Mouse (Mus musculus) MEL (cell line): ENCODE results near the gene Lsamp. TPM values are rescaled to one million over a fixed set of nuclear protein-coding genes. Genes with fewer than 3 reads are reported as not detected.

ENCODE experiments used
- DNase-seq: peaks from one replicate; pipeline ENCODE4 v3.0.0; 2011; ENCODE audit warnings: low read depth, low spot score
- H3K27ac ChIP-seq: 2 replicates; pipeline ENCODE4 v1.5.1; 2012; ENCODE audit warnings: low read depth, mild to moderate bottlenecking, control low read depth, low read length, moderate library complexity; ENCODE audit not compliant: control insufficient read depth
- H3K27me3 ChIP-seq, 2 experiments: fragments of 150-350 bp in 1 of 2; sonication (generic) in 1 of 2; 2 replicates each; pipeline ENCODE4 v1.6.1; 2012; ENCODE audit warnings: low read length in 2 of 2, mild to moderate bottlenecking in 2 of 2, improper control_type of control experiment in 1 of 2, moderate library complexity in 1 of 2; ENCODE audit not compliant: insufficient read depth in 2 of 2, control insufficient read depth in 1 of 2
- H3K36me3 ChIP-seq, 2 experiments: 2 replicates each; pipeline ENCODE4 v1.6.1; 2012 to 2014; ENCODE audit warnings: low read length in 2 of 2, improper control_type of control experiment in 1 of 2, inconsistent platforms in 1 of 2, mild to moderate bottlenecking in 1 of 2; ENCODE audit not compliant: insufficient read depth in 2 of 2, control insufficient read depth in 1 of 2
- H3K4me1 ChIP-seq, 2 experiments: fragments of 150-350 bp in 1 of 2; sonication (generic) in 1 of 2; 2 replicates each; pipeline ENCODE4 v1.6.1; 2012; ENCODE audit warnings: low read length in 2 of 2, improper control_type of control experiment in 1 of 2, mild to moderate bottlenecking in 1 of 2; ENCODE audit not compliant: insufficient read depth in 2 of 2, control insufficient read depth in 1 of 2
- H3K4me3 ChIP-seq, 2 experiments: fragments of 150-350 bp in 1 of 2; sonication (generic) in 1 of 2; 2 replicates each; pipeline ENCODE4 v1.5.1; 2012; ENCODE audit warnings: low read depth in 2 of 2, low read length in 2 of 2, mild to moderate bottlenecking in 2 of 2, moderate library complexity in 2 of 2, control low read depth in 1 of 2, improper control_type of control experiment in 1 of 2; ENCODE audit not compliant: control insufficient read depth in 1 of 2, insufficient read depth in 1 of 2
- H3K79me2 ChIP-seq: 2 replicates; pipeline ENCODE4 v1.6.1; 2012; ENCODE audit warnings: mild to moderate bottlenecking, low read length, moderate library complexity; ENCODE audit not compliant: control insufficient read depth, poor library complexity, insufficient read depth
- H3K9ac ChIP-seq: 2 replicates; pipeline ENCODE4 v1.6.1; 2012; ENCODE audit warnings: low read depth, mild to moderate bottlenecking, control low read depth, low read length, moderate library complexity; ENCODE audit not compliant: control insufficient read depth, poor library complexity, severe bottlenecking
- H3K9me3 ChIP-seq: fragments of 150-350 bp; sonication (generic); replicated peaks from 2 replicates; pipeline ENCODE4 v1.6.1; 2012; ENCODE audit warnings: mild to moderate bottlenecking, low read length, improper control_type of control experiment, moderate library complexity; ENCODE audit not compliant: insufficient read depth
- BHLHE40 ChIP-seq: IDR thresholded peaks from 2 replicates; pipeline ENCODE4 v1.6.1; 2012; ENCODE audit warnings: low read depth, mild to moderate bottlenecking, inconsistent platforms, low read length, improper control_type of control experiment, borderline replicate concordance
- CTCF ChIP-seq, 3 experiments: IDR thresholded peaks in 2 of 3; conservative IDR thresholded peaks in 1 of 3; 2 replicates each; pipeline ENCODE4 v1.5.1; 2011 to 2012; ENCODE audit warnings: low read length in 3 of 3, low read depth in 2 of 3, mild to moderate bottlenecking in 2 of 3, improper control_type of control experiment in 1 of 3, inconsistent platforms in 1 of 3, mixed read lengths in 1 of 3, moderate library complexity in 1 of 3; ENCODE audit not compliant: control insufficient read depth in 1 of 3, insufficient read depth in 1 of 3, poor library complexity in 1 of 3, severe bottlenecking in 1 of 3
- E2F4 ChIP-seq: IDR thresholded peaks from 2 replicates; pipeline ENCODE4 v1.6.1; 2011; ENCODE audit warnings: low read depth, low read length, improper control_type of control experiment, borderline replicate concordance
- EP300 ChIP-seq, 2 experiments: IDR thresholded peaks; 2 replicates each; pipeline ENCODE4 v1.6.1; 2011; ENCODE audit warnings: improper control_type of control experiment in 2 of 2, low read length in 2 of 2, low read depth in 1 of 2, mild to moderate bottlenecking in 1 of 2
- ETS1 ChIP-seq: IDR thresholded peaks from 2 replicates; pipeline ENCODE4 v1.6.1; 2012; ENCODE audit warnings: low read depth, mild to moderate bottlenecking, inconsistent platforms, low read length, improper control_type of control experiment, moderate library complexity
- HCFC1 ChIP-seq: IDR thresholded peaks from 2 replicates; pipeline ENCODE4 v1.6.1; 2012; ENCODE audit warnings: low read depth, mild to moderate bottlenecking, inconsistent platforms, low read length, improper control_type of control experiment, moderate library complexity
- JUND ChIP-seq: IDR thresholded peaks from 2 replicates; pipeline ENCODE4 v1.6.1; 2011; ENCODE audit warnings: low read depth, mild to moderate bottlenecking, improper control_type of control experiment, low read length
- KAT2A ChIP-seq: conservative IDR thresholded peaks from 2 replicates; pipeline ENCODE4 v1.6.1; 2012; ENCODE audit warnings: low read depth, low read length, improper control_type of control experiment, inconsistent platforms
- MAFK ChIP-seq: IDR thresholded peaks from 2 replicates; pipeline ENCODE4 v1.6.1; 2011; ENCODE audit warnings: low read depth, mild to moderate bottlenecking, low read length, improper control_type of control experiment, borderline replicate concordance
- MAX ChIP-seq: IDR thresholded peaks from 2 replicates; pipeline ENCODE4 v1.6.1; 2011; ENCODE audit warnings: low read length, improper control_type of control experiment
- MAZ ChIP-seq: IDR thresholded peaks from 2 replicates; pipeline ENCODE4 v1.6.1; 2012; ENCODE audit warnings: low read depth, mild to moderate bottlenecking, inconsistent platforms, low read length, improper control_type of control experiment
- MYB ChIP-seq: IDR thresholded peaks from 2 replicates; pipeline ENCODE4 v1.6.1; 2011; ENCODE audit warnings: mild to moderate bottlenecking, low read depth, low read length, improper control_type of control experiment
- NELFE ChIP-seq: IDR thresholded peaks from 2 replicates; pipeline ENCODE4 v1.6.1; 2011; ENCODE audit warnings: low read depth, low read length, improper control_type of control experiment
- NRF1 ChIP-seq: IDR thresholded peaks from 2 replicates; pipeline ENCODE4 v1.6.1; 2014; ENCODE audit warnings: low read depth, mild to moderate bottlenecking, inconsistent platforms, low read length, improper control_type of control experiment, moderate library complexity; ENCODE audit not compliant: poor library complexity, insufficient read depth, severe bottlenecking
- POLR2AphosphoS2 ChIP-seq: IDR thresholded peaks from 2 replicates; pipeline ENCODE4 v1.6.1; 2011; ENCODE audit warnings: low read length, improper control_type of control experiment
- RAD21 ChIP-seq: IDR thresholded peaks from 2 replicates; pipeline ENCODE4 v1.6.1; 2011; ENCODE audit warnings: mild to moderate bottlenecking, low read depth, low read length, improper control_type of control experiment
- SIN3A ChIP-seq: IDR thresholded peaks from 2 replicates; pipeline ENCODE4 v1.6.1; 2012; ENCODE audit warnings: low read length, improper control_type of control experiment, inconsistent platforms
- TAL1 ChIP-seq: IDR thresholded peaks from 2 replicates; pipeline ENCODE4 v1.6.1; 2012; ENCODE audit warnings: mild to moderate bottlenecking, inconsistent platforms, low read length, moderate library complexity, mixed read lengths
- TCF12 ChIP-seq: IDR thresholded peaks from 2 replicates; pipeline ENCODE4 v1.6.1; 2014; ENCODE audit warnings: low read depth, mild to moderate bottlenecking, inconsistent platforms, low read length, improper control_type of control experiment, moderate library complexity
- USF1 ChIP-seq: IDR thresholded peaks from 2 replicates; pipeline ENCODE4 v1.6.1; 2014; ENCODE audit warnings: low read depth, mild to moderate bottlenecking, inconsistent platforms, low read length, improper control_type of control experiment, moderate library complexity
- USF2 ChIP-seq, 2 experiments: IDR thresholded peaks; 2 replicates each; pipeline ENCODE4 v1.6.1; 2011 to 2012; ENCODE audit warnings: improper control_type of control experiment in 2 of 2, low read length in 2 of 2, borderline replicate concordance in 1 of 2, inconsistent platforms in 1 of 2, low read depth in 1 of 2, mild to moderate bottlenecking in 1 of 2; ENCODE audit not compliant: insufficient read depth in 1 of 2
- ZC3H11A ChIP-seq: IDR thresholded peaks from 2 replicates; pipeline ENCODE4 v1.6.1; 2012; ENCODE audit warnings: low read depth, mild to moderate bottlenecking, inconsistent platforms, low read length, improper control_type of control experiment
- ZKSCAN1 ChIP-seq: IDR thresholded peaks from 2 replicates; pipeline ENCODE4 v1.6.1; 2012; ENCODE audit warnings: low read depth, mild to moderate bottlenecking, inconsistent platforms, low read length, improper control_type of control experiment, moderate library complexity
- ZMIZ1 ChIP-seq: IDR thresholded peaks from 2 replicates; pipeline ENCODE4 v1.6.1; 2012; ENCODE audit warnings: low read depth, mild to moderate bottlenecking, inconsistent platforms, low read length, improper control_type of control experiment, moderate library complexity
- polyA plus RNA-seq, 2 experiments: library from polyadenylated mRNA; stranded (reverse) in 1 of 2; unstranded in 1 of 2; fragments of >175 nt in 1 of 2; fragments of >200 nt in 1 of 2; gene quantifications; 2 replicates each; pipeline versions ENCODE4 v1.2.1 to v1.2.4; 2012; ENCODE audit warnings: low replicate concordance in 2 of 2, low read depth in 1 of 2; ENCODE audit not compliant: insufficient read length in 2 of 2, insufficient read depth in 1 of 2, missing spikeins in 1 of 2
- total RNA-seq: library from RNA; depleted of rRNA; stranded (reverse); fragments of 300-350 nt; gene quantifications from 2 replicates; pipeline ENCODE4 v1.2.3, GENCODE M21; 2012

Lsamp gene
- total and polyA plus RNA-seq, 3 experiments, result 0.42 TPM; not detected in 2

DNA sequence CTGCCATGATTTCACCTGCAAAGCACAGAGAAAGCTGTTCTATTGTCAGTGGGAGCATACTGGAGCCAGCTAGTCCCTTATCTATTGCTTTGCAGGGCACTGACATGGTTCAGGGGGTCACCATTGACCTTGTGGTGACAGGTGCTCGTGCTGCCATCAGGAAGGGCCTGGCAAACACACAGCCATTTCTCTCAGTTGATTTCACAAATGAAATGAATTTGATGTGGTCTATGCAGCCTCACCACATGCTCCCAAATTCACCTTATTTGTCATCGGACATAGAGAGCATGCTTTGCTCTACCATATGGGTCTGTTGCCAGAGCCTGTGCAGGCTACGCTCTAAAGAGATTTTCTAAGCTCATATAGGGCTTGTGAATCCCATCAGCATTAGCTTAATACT is 450.1 kb downstream of the Lsamp start:
- no peak for TF ChIP-seq ZKSCAN1
- no peak for TF ChIP-seq MAFK
- no peak for TF ChIP-seq NELFE
- no peak for TF ChIP-seq ETS1
- TF ChIP-seq E2F4, result no peak
- TF ChIP-seq ZC3H11A, result no peak
- TF ChIP-seq KAT2A, result no peak
- TF ChIP-seq NRF1, result no peak
- no peak for TF ChIP-seq MYB
- no peaks in the 10 kb centered on the region for H3K9me3 ChIP-seq

DNA sequence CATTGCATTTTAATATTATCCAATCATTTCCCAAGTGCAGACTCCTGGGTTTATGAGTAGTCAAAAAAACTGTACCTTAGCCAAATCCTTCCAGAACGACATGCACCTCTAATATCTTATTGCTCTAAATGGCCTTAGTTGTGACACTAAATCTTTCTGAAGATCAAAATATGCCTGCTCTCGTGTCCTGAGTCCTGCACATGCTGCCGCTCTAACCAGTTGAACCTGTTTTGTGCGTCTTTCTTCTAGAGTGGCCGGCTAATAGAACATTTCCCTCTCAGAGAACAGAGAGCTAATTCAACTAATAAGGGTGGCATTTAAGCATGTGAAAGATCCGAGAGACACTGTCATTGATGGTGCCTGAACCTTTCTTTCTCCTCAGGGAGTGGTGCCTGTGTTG is 452.3 kb downstream of the Lsamp start:
- Histone ChIP-seq H3K36me3 (no peaks in the 10 kb centered on the region), H3K9me3 (no peaks in the 10 kb centered on the region), H3K9ac (no peak overlapping the region), H3K4me1 (no peaks in the 10 kb centered on the region), H3K79me2 (no peaks in the 10 kb centered on the region), H3K4me3 (no peak overlapping the region), H3K27me3 (no peaks in the 10 kb centered on the region), H3K27ac (no peak overlapping the region)
- DNase-seq, result no peak
- TF ChIP-seq HCFC1 (no peak), ETS1 (no peak), CTCF (IDR thresholded peaks at IDR 0.05 in 2 of 3, conservative IDR thresholded peaks at IDR 0.05 in 1 of 3; ENCODE audit: control insufficient read depth in 1 of 3, insufficient read depth in 1 of 3, low read depth in 2 of 3, low read length in 3 of 3, poor library complexity in 1 of 3, severe bottlenecking in 1 of 3) (no peak), ZC3H11A (no peak), USF1 (no peak), MAX (no peak), RAD21 (no peak), MAFK (no peak), TCF12 (no peak), USF2 (IDR thresholded peaks at IDR 0.05; ENCODE audit: borderline replicate concordance in 1 of 2, insufficient read depth in 1 of 2, low read depth in 1 of 2, low read length in 2 of 2) (no peak), ZMIZ1 (no peak), SIN3A (no peak), TAL1 (no peak), BHLHE40 (no peak), KAT2A (no peak), POLR2AphosphoS2 (no peak), EP300 (IDR thresholded peaks at IDR 0.05; ENCODE audit: low read depth in 1 of 2, low read length in 2 of 2) (no peak), JUND (no peak), MAZ (no peak)

More for the DNA sequence above, 450.1 kb downstream of the Lsamp start:
- Histone ChIP-seq H3K36me3 (no peaks in the 10 kb centered on the region), H3K27me3 (no peaks in the 10 kb centered on the region), H3K27ac (no peak overlapping the region), H3K4me3 (no peak overlapping the region), H3K4me1 (no peaks in the 10 kb centered on the region), H3K79me2 (no peaks in the 10 kb centered on the region), H3K9ac (no peak overlapping the region)
- no peak for DNase-seq
